Mouse (Mus musculus) regulatory T cell (primary cell): ENCODE results near the gene Gm3015.

Experiments used
- in situ Hi-C: fragments of 300-600 bp; cut with MboI, MseI; formaldehyde crosslinking; loops from one replicate; pipeline ENCODE4 v1.15.1; 2025; ENCODE audit warnings: high pct_unique_total_duplicates

Gene Gm3015

GRCm38 (mm10) chr14:42768721-42769120 lies at the start of gene Gm3015:
Gm3015 (minus strand) TSS chr14:42768821.
- in situ Hi-C loops, result loop anchor here (10.0 kb wide), 1 partner anchor 216 kb away; no protein-coding TSS in a partner anchor

GRCm38 (mm10) chr14:42797887-42798286 lies 29.3 kb upstream of the Gm3015 start, which contains the start of gene Gm10377:
Gm10377 (minus strand) TSS chr14:42797987.
- in situ Hi-C loops, result loop anchor here (10.0 kb wide), 1 partner anchor 217 kb away; the partner anchor contains the start of gene Gm10376
